Mouse (Mus musculus) forebrain, postnatal 0 days (tissue): ENCODE measurements around the gene Hoxc11. TPM values are rescaled to one million over a fixed set of nuclear protein-coding genes. Genes with fewer than 3 reads are reported as not detected.

Experiments used
- ATAC-seq: fragments of 200-750 bp; cut with Nextera tagmentation; 2 replicates; pipeline ENCODE4 v1.8.0; 2017; ENCODE audit warnings: mild to moderate bottlenecking, moderate library complexity
- DNase-seq: peaks from one replicate; pipeline ENCODE4 v3.0.0-alpha.2; 2015
- H3K27ac ChIP-seq: fragments of 300-500 bp; sonication (generic); 2 replicates; pipeline ENCODE4 v1.5.1; 2014; ENCODE audit warnings: low read depth, mild to moderate bottlenecking, antibody characterized with exemption, low read length, moderate library complexity, mixed read lengths
- H3K27me3 ChIP-seq: fragments of 300-500 bp; sonication (generic); 2 replicates; pipeline ENCODE4 v1.6.1; 2014; ENCODE audit warnings: mild to moderate bottlenecking, low read length, mixed read lengths; ENCODE audit not compliant: insufficient read depth
- H3K36me3 ChIP-seq: fragments of 300-500 bp; sonication (generic); 2 replicates; pipeline ENCODE4 v1.6.1; 2014; ENCODE audit warnings: mild to moderate bottlenecking, moderate library complexity; ENCODE audit not compliant: insufficient read depth
- H3K4me1 ChIP-seq: fragments of 300-500 bp; sonication (generic); 2 replicates; pipeline ENCODE4 v1.6.1; 2014; ENCODE audit warnings: antibody characterized with exemption; ENCODE audit not compliant: insufficient read depth
- H3K4me2 ChIP-seq: fragments of 300-500 bp; sonication (generic); 2 replicates; pipeline ENCODE4 v1.6.1; 2014; ENCODE audit warnings: low read depth, mild to moderate bottlenecking, moderate library complexity
- H3K4me3 ChIP-seq: fragments of 300-500 bp; sonication (generic); 2 replicates; pipeline ENCODE4 v1.5.1; 2014; ENCODE audit warnings: low read depth, low read length, mixed read lengths
- H3K9ac ChIP-seq: fragments of 300-500 bp; sonication (generic); 2 replicates; pipeline ENCODE4 v1.6.1; 2014; ENCODE audit warnings: mild to moderate bottlenecking
- H3K9me3 ChIP-seq: fragments of 300-500 bp; sonication (generic); 2 replicates; pipeline ENCODE4 v1.6.1; 2016; ENCODE audit warnings: low read length
- CTCF ChIP-seq: sonication (generic); IDR thresholded peaks from 2 replicates; pipeline ENCODE4 v1.5.1; 2016; ENCODE audit warnings: antibody characterized with exemption, control low read depth, low read depth
- WGBS: fragments of 180-500 bp; shearing (Covaris S2); extraction: QIAGEN DNeasy Blood & Tissue Kit; methylation state at CpG from one replicate; pipeline ENCODE4 v1.1.7; 2014; 5-methylcytosine and 5-hydroxymethylcytosine counted together
- polyA plus RNA-seq: library from polyadenylated mRNA; unstranded; fragments of >200 nt; fragmentation: Nextera tagmentation; extraction: Ambion mirVana; gene quantifications from 2 replicates; pipeline ENCODE4 v1.2.1, GENCODE M21; 2015
- total RNA-seq: library from RNA; depleted of rRNA; stranded (reverse); fragments of >200 nt; gene quantifications from 2 replicates; pipeline ENCODE4 v1.2.3, GENCODE M21; 2014

Hoxc11 gene
- total and polyA plus RNA-seq, 2 experiments from 2014 or later: not detected

DNA sequence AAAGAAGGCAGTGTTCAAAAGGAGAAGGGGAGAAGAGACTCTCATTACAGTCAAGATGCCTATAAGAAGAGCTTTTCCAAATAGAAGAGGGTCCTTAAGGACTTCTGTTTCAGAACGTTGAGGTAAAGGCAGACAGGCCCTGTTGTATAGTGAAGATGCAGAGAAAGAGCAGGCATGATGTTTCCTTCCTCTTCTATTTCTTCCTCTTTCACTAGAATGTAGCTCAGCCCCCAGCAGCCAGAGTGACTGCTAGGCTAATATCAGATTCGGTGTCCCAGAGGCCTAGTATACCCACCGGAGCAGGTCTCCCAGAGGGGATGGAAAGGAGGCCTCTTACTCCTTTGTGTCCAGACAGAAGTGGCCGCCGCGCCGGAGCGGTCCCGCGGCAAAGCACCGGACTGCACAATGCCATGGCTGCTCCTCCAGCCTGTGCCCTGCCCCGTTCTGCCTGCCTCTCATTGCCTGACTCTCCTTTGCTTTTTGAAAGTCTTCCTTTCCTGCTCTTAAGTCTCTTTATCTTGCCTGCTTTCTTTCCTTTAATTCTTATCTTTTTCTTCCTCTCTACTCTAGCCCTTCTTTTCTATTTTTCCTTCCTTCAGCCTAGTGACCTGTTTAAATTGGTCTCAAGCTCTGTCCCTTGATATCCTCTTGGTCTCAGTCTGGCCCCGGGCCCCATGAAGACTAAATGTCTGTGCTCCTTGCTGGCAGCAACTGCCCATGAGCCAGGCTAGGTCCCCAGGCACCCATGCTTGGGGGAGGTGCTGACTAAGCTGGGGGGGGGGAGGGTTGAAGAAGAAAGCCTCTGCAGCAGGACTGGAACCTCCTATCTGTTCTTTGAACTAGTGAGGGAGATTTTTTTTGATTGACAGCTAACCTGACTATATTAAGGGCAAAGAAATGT lies 24.6 kb downstream of the Hoxc11 start:
- WGBS: 3% methylated on average over 13 of the region's 13 CpGs
- no peak for ATAC-seq
- H3K9ac ChIP-seq: no peak overlapping the region
- no peak for DNase-seq
- no peaks in the 10 kb centered on the region for H3K9me3 ChIP-seq
- no peak overlapping the region for H3K27ac ChIP-seq
- TF ChIP-seq CTCF: no peak
- H3K4me1 ChIP-seq: no peaks in the 10 kb centered on the region
- no peak overlapping the region for H3K4me2 ChIP-seq
- H3K27me3 ChIP-seq: peaks cover 93% of the 10 kb centered on the region
- no peaks in the 10 kb centered on the region for H3K36me3 ChIP-seq
- H3K4me3 ChIP-seq: no peak overlapping the region

DNA sequence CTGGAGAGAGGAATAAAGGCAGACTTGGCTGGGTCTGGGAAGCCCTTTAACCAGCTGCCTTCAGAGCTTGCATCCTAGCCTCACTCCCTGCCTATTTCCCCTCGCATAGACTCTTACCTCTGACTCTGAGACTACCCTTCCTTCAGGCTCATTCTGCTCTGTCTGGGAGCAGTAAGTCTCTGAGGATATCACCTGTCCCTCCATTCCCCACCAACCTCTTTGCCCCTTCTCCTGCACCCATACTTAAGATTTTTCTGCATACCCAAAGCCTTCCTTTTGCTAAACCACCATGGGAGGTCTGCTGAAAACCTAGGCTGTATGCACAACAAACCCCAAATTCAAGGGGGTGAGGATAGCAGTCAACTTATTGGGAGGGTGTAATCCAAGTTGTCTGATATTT lies 25.7 kb downstream of the Hoxc11 start:
- Histone ChIP-seq H3K4me3 (no peak overlapping the region), H3K9ac (no peak overlapping the region), H3K27ac (no peak overlapping the region), H3K27me3 (peaks cover 93% of the 10 kb centered on the region), H3K36me3 (no peaks in the 10 kb centered on the region), H3K4me1 (no peaks in the 10 kb centered on the region), H3K4me2 (no peak overlapping the region), H3K9me3 (no peaks in the 10 kb centered on the region)
- ATAC-seq: no peak
- TF ChIP-seq CTCF: no peak
- WGBS: 0% methylated on average over 1 of the region's 1 CpGs
- DNase-seq: no peak

DNA sequence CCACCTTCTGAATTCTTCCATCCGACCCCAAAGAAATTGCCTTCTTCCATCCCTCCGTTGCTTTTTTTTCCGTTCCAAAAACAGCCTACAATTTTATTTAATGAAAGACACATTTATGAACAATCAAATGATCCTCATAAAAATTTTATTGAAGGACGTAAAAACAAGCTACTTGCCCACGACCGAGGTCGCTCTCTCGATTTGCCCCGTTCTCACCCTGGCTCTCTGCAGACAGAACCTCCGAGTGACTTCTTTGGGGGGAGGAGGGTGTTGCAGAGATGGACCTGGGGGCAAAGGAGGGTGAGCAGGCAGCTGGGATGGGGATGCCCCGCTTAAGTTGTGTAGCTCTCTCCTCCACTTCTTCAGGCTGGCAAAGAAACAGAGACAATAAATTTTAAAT lies 26.1 kb downstream of the Hoxc11 start:
- no peak overlapping the region for H3K27ac ChIP-seq
- no peaks in the 10 kb centered on the region for H3K9me3 ChIP-seq
- no peaks in the 10 kb centered on the region for H3K36me3 ChIP-seq
- H3K4me2 ChIP-seq: no peak overlapping the region
- TF ChIP-seq CTCF: no peak
- DNase-seq: no peak
- 4% methylated on average over 11 of the region's 11 CpGs for whole genome bisulfite sequencing
- ATAC-seq: no peak
- H3K27me3 ChIP-seq: peaks cover 93% of the 10 kb centered on the region
- H3K4me1 ChIP-seq: no peaks in the 10 kb centered on the region
- H3K4me3 ChIP-seq: no peak overlapping the region
- H3K9ac ChIP-seq: no peak overlapping the region

DNA sequence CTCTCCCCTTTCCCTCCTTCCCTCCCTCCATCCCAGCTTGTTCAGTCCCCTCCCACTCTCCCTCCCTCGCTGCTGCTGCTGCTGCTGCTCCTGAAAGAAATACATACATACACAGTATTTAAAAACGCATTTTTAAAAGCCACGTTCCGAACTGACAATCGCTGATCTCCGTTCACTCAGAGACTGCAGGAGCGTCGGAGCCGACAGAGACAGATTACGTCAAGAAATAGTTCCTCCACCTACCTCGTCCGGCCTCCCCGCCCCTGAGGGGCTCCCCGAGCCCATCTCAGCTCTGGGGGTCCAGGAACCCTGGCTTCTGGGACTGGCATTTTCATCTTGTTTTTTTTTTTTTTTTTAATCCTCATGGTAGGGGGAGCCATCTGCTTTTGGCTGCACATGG lies 26.7 kb downstream of the Hoxc11 start:
- ATAC-seq (no peak), DNase-seq (no peak)
- H3K4me2 ChIP-seq: peak overlapping the region; percentile 33; the same call in 1 of the 2 replicates
- H3K27ac ChIP-seq: no peak overlapping the region
- H3K9ac ChIP-seq: no peak overlapping the region
- H3K4me3 ChIP-seq: peak overlapping the region; percentile 16
- TF ChIP-seq CTCF: no peak
- H3K27me3 ChIP-seq: peaks cover 93% of the 10 kb centered on the region
- under 1% methylated on average over 14 of the region's 14 CpGs for WGBS
- no peaks in the 10 kb centered on the region for H3K36me3 ChIP-seq
- no peaks in the 10 kb centered on the region for H3K9me3 ChIP-seq
- no peaks in the 10 kb centered on the region for H3K4me1 ChIP-seq

DNA sequence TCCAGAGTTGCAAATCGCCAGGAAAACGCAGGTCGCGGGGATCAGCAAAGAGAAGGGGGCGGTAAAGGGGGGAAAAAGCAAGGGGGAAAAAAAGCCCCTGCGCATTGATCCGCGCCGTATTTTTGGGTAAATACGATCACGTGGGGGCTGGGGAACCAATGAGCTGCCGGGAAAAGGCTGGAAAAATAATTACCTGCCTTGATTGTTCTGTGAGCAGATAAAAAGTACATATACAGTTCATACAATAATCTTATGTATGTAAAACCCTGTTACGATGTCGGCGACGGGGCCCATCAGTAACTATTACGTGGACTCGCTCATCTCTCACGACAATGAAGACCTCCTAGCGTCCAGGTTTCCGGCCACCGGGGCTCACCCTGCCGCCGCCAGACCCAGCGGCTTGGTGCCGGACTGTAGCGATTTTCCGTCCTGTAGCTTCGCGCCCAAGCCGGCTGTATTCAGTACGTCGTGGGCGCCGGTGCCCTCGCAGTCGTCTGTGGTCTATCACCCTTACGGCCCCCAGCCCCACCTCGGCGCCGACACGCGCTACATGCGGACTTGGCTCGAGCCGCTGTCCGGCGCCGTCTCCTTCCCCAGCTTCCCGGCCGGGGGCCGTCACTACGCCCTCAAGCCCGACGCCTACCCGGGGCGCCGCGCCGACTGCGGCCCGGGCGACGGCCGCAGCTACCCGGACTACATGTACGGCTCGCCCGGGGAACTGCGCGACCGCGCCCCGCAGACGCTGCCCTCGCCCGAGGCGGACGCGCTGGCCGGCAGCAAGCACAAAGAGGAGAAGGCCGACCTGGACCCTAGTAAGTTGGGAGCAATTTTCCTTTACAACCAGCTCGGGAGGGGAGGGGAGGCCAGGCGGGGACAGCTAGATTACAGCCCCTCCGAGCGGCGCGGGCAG lies 27.4 kb downstream of the Hoxc11 start:
- TF ChIP-seq CTCF: no peak
- no peaks in the 10 kb centered on the region for H3K9me3 ChIP-seq
- ATAC-seq (no peak; the same call in 1 of the 2 replicates), DNase-seq (no peak)
- WGBS: 1% methylated on average over 88 of the region's 88 CpGs
- peak overlapping the region; percentile 16 for H3K4me3 ChIP-seq
- no peak overlapping the region for H3K27ac ChIP-seq
- peaks cover 96% of the 10 kb centered on the region for H3K27me3 ChIP-seq
- H3K4me1 ChIP-seq: no peaks in the 10 kb centered on the region
- peak overlapping the region; percentile 33 for H3K4me2 ChIP-seq
- H3K36me3 ChIP-seq: no peaks in the 10 kb centered on the region
- H3K9ac ChIP-seq: no peak overlapping the region

DNA sequence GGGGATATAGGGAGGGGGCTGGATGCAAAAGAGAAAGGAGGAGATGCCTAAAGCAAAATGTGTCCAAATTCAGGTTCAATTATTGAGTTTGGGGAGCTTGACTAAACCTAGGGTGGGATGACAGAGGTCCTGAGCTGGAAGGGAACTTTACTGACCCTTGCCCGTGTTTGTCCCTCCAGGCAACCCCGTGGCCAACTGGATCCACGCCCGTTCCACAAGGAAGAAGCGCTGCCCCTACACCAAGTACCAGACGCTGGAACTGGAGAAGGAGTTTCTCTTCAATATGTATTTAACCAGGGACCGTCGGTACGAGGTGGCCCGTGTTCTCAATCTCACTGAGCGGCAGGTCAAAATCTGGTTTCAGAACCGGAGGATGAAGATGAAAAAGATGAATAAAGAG lies 29.5 kb downstream of the Hoxc11 start:
- ATAC-seq (no peak), DNase-seq (no peak)
- 2% methylated on average over 12 of the region's 12 CpGs for WGBS
- no peaks in the 10 kb centered on the region for H3K9me3 ChIP-seq
- peaks cover 99% of the 10 kb centered on the region for H3K27me3 ChIP-seq
- no peak overlapping the region for H3K4me3 ChIP-seq
- no peaks in the 10 kb centered on the region for H3K36me3 ChIP-seq
- H3K4me2 ChIP-seq: no peak overlapping the region
- H3K4me1 ChIP-seq: no peaks in the 10 kb centered on the region
- no peak for TF ChIP-seq CTCF
- H3K27ac ChIP-seq: no peak overlapping the region
- H3K9ac ChIP-seq: no peak overlapping the region

DNA sequence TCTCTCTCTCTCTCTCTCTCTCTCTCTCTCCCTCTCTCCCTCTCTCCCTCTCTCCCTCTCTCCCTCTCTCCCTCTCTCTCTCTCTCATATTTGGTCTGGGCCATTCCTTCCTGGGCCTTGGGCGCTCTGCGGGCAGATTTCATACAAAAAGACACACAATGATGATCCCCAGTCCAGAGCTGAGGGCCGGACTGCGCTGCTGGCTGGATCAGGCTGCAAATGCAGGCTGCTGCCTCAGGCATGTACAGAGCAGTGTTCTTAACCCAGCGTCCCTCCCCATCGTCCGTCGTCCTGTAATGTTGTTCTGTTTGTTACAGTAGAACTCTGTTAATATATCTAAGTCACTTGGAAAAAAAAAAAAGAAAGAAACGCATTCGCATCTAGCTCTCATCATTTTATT lies 30.3 kb downstream of the Hoxc11 start:
- no peak for DNase-seq
- H3K27me3 ChIP-seq: peaks cover 99% of the 10 kb centered on the region
- no peaks in the 10 kb centered on the region for H3K4me1 ChIP-seq
- H3K9me3 ChIP-seq: no peaks in the 10 kb centered on the region
- no peak for ATAC-seq
- H3K4me3 ChIP-seq: no peak overlapping the region
- H3K4me2 ChIP-seq: no peak overlapping the region
- no peak overlapping the region for H3K9ac ChIP-seq
- 1% methylated on average over 10 of the region's 10 CpGs for WGBS
- TF ChIP-seq CTCF: no peak
- H3K36me3 ChIP-seq: no peaks in the 10 kb centered on the region
- H3K27ac ChIP-seq: no peak overlapping the region
